Mouse (Mus musculus) erythroblast, embryonic 14.5 days (primary cell): ENCODE data around the gene Trib2.

Experiments used
- GATA1 ChIP-seq: IDR thresholded peaks from 2 replicates; pipeline ENCODE4 v1.6.1; 2012; ENCODE audit warnings: low read length, inconsistent platforms, mixed read lengths
- TAL1 ChIP-seq: IDR thresholded peaks from 3 replicates; pipeline ENCODE4 v1.6.1; 2012; ENCODE audit warnings: low read length, inconsistent platforms, mixed read lengths

DNA sequence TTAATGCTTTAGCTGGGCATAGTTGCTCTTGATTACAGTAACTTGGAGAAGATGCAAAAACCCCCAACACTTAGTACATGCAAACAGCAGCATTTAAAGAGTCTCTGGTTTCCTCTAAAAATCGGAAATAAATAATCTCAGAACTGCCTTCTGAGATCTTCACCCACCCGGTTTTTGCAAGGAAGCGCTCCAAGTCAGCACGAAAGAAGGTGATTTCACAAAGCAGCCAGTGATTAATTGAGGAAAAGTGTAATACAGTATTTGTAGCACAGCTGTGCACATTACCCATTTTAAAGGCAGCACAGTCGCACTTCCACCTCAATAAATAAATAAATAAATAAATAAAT lies 2.9 kb downstream of the Trib2 start:
- no peak for TF ChIP-seq TAL1
- TF ChIP-seq GATA1 = no peak
